Mouse (Mus musculus) thymus, adult 2 months (tissue): Measurements from ENCODE around the gene Nepn.

Experiments
- CTCF ChIP-seq: fragments of 200-500 bp; IDR thresholded peaks from 2 replicates; pipeline ENCODE4 v1.5.1; 2012; ENCODE audit warnings: mild to moderate bottlenecking, control low read depth, low read length, moderate library complexity, borderline replicate concordance; ENCODE audit not compliant: control insufficient read depth, poor library complexity, insufficient read depth; ENCODE audit errors: extremely low read depth
- POLR2A ChIP-seq: fragments of 200-500 bp; IDR thresholded peaks from 2 replicates; pipeline ENCODE4 v1.6.1; 2012; ENCODE audit warnings: mild to moderate bottlenecking, low read length, control low read depth, moderate library complexity; ENCODE audit not compliant: control insufficient read depth, poor library complexity, insufficient read depth; ENCODE audit errors: extremely low read depth

DNA sequence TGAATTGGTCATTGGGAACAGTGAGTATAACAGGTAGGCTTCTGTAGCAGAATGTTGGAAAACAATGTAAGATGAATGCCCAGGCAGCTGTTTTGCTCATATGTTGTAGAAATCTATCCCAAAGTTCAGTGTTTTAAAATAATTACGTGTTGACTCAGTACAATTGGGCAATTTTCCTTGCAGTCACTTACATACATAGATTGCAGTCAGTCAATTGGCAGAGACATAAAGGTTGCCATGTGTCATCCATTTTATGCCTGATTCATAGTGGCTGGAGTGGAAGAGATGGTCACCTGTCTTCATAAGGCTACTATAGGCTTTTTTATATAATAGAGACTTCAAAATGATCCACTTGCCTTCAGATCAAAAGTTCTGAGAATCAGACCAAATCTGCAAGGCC lies 31.8 kb downstream of the Nepn start:
- TF ChIP-seq CTCF (no peak), POLR2A (no peak)
